Mouse (Mus musculus): Measurements from ENCODE around the gene Rpap3.

Rpap3 gene

GRCm38 (mm10) chr15:97705211-97706050 lies at the start of gene Rpap3:
Gene Rpap3, minus strand, starts transcription at chr15:97705825.
- peak; percentile 55 for DNase-seq (ENCODE audit: low read depth, low spot score)

GRCm38 (mm10) chr15:97755361-97755760 lies 49.7 kb upstream of the Rpap3 start:
- no peak for DNase-seq (ENCODE audit: low read depth, low spot score)

- DNase-seq (ENCODE audit: low read depth, low spot score): no peak
Observed at GRCm38 (mm10) chr15:97754476-97754875, 48.9 kb upstream of the Rpap3 start.

- DNase-seq (ENCODE audit: low read depth, low spot score): no peak
Observed at GRCm38 (mm10) chr15:97752491-97752890, 46.9 kb upstream of the Rpap3 start.

- no peak for DNase-seq (ENCODE audit: low read depth, low spot score)
Observed at GRCm38 (mm10) chr15:97751676-97752075, 46.1 kb upstream of the Rpap3 start.

- DNase-seq (ENCODE audit: low read depth, low spot score): no peak
Observed at GRCm38 (mm10) chr15:97750697-97751096, 45.1 kb upstream of the Rpap3 start.

GRCm38 (mm10) chr15:97749841-97750240 lies 44.2 kb upstream of the Rpap3 start:
- no peak for DNase-seq (ENCODE audit: low read depth, low spot score)

- no peak for DNase-seq (ENCODE audit: low read depth, low spot score)
Observed at GRCm38 (mm10) chr15:97749397-97749796, 43.8 kb upstream of the Rpap3 start.

GRCm38 (mm10) chr15:97748964-97749363 lies 43.3 kb upstream of the Rpap3 start:
- no peak for DNase-seq (ENCODE audit: low read depth, low spot score)

GRCm38 (mm10) chr15:97748309-97748708 lies 42.7 kb upstream of the Rpap3 start:
- DNase-seq (ENCODE audit: low read depth, low spot score): no peak

GRCm38 (mm10) chr15:97747486-97747885 lies 41.9 kb upstream of the Rpap3 start:
- DNase-seq (ENCODE audit: low read depth, low spot score): no peak

- no peak for DNase-seq (ENCODE audit: low read depth, low spot score)
Observed at GRCm38 (mm10) chr15:97746748-97747147, 41.1 kb upstream of the Rpap3 start.

GRCm38 (mm10) chr15:97746278-97746677 lies 40.7 kb upstream of the Rpap3 start:
- DNase-seq (ENCODE audit: low read depth, low spot score): no peak

- no peak for DNase-seq (ENCODE audit: low read depth, low spot score)
Observed at GRCm38 (mm10) chr15:97745331-97745730, 39.7 kb upstream of the Rpap3 start.

- no peak for DNase-seq (ENCODE audit: low read depth, low spot score)
Observed at GRCm38 (mm10) chr15:97744930-97745329, 39.3 kb upstream of the Rpap3 start.

GRCm38 (mm10) chr15:97743961-97744525 lies 38.4 kb upstream of the Rpap3 start:
- no peak for DNase-seq (ENCODE audit: low read depth, low spot score)

- DNase-seq (ENCODE audit: low read depth, low spot score): no peak
Observed at GRCm38 (mm10) chr15:97743210-97743609, 37.6 kb upstream of the Rpap3 start.

GRCm38 (mm10) chr15:97742600-97742999 lies 37.0 kb upstream of the Rpap3 start:
- no peak for DNase-seq (ENCODE audit: low read depth, low spot score)

- DNase-seq (ENCODE audit: low read depth, low spot score): no peak
Observed at GRCm38 (mm10) chr15:97742074-97742473, 36.4 kb upstream of the Rpap3 start.

GRCm38 (mm10) chr15:97741662-97742061 lies 36.0 kb upstream of the Rpap3 start:
- no peak for DNase-seq (ENCODE audit: low read depth, low spot score)

GRCm38 (mm10) chr15:97740283-97740732 lies 34.7 kb upstream of the Rpap3 start:
- DNase-seq (ENCODE audit: low read depth, low spot score): no peak

- DNase-seq (ENCODE audit: low read depth, low spot score): no peak
Observed at GRCm38 (mm10) chr15:97738923-97739322, 33.3 kb upstream of the Rpap3 start.

- DNase-seq (ENCODE audit: low read depth, low spot score): no peak
Observed at GRCm38 (mm10) chr15:97731988-97732387, 26.4 kb upstream of the Rpap3 start.
